Mouse (Mus musculus) E14TG2a.4 (cell line): ENCODE data around the gene Melk.

ENCODE experiments used
- CTCF ChIP-seq: conservative IDR thresholded peaks from 2 replicates; pipeline ENCODE4 v1.5.1; 2014; ENCODE audit warnings: low read length
- NANOG ChIP-seq: IDR thresholded peaks from 2 replicates; pipeline ENCODE4 v1.6.1; 2014; ENCODE audit warnings: borderline replicate concordance, low read length, mixed read lengths

- TF ChIP-seq CTCF, result peak; percentile 27
- no peak for TF ChIP-seq NANOG
Observed at GRCm38 (mm10) chr4:44310429-44310828, 9.8 kb downstream of the Melk start.
